Mouse (Mus musculus) olfactory bulb, adult 2 months (tissue): Measurements from ENCODE around the gene Caprin1. TPM values are rescaled to one million over a fixed set of nuclear protein-coding genes. Genes with fewer than 3 reads are reported as not detected.

ENCODE experiments used
- H3K27ac ChIP-seq: fragments of 200-500 bp; 2 replicates; pipeline ENCODE4 v1.5.1; 2012; ENCODE audit warnings: low read depth, low read length; ENCODE audit not compliant: insufficient read depth
- H3K4me1 ChIP-seq: fragments of 200-500 bp; 2 replicates; pipeline ENCODE4 v1.6.1; 2012; ENCODE audit warnings: low read length; ENCODE audit not compliant: control insufficient read depth, insufficient read depth
- H3K4me3 ChIP-seq: fragments of 200-500 bp; 2 replicates; pipeline ENCODE4 v1.5.1; 2012; ENCODE audit warnings: mild to moderate bottlenecking, low read depth, low read length, moderate library complexity; ENCODE audit not compliant: insufficient read depth
- CTCF ChIP-seq: fragments of 200-500 bp; IDR thresholded peaks from 2 replicates; pipeline ENCODE4 v1.5.1; 2012; ENCODE audit warnings: low read depth, mild to moderate bottlenecking, low read length, moderate library complexity; ENCODE audit not compliant: insufficient read depth
- POLR2A ChIP-seq: fragments of 200-500 bp; IDR thresholded peaks from 2 replicates; pipeline ENCODE4 v1.6.1; 2012; ENCODE audit warnings: mild to moderate bottlenecking, low read depth, low read length, moderate library complexity; ENCODE audit not compliant: insufficient read depth
- WGBS: fragments of 180-500 bp; shearing (Covaris S2); methylation state at CpG from one replicate; pipeline ENCODE4 v1.1.7; 2018; 5-methylcytosine and 5-hydroxymethylcytosine counted together
- polyA plus RNA-seq: library from polyadenylated mRNA; stranded (reverse); fragments of >200 nt; gene quantifications from 2 replicates; pipeline ENCODE4 v1.2.4, GENCODE M21; 2012; ENCODE audit warnings: low replicate concordance; ENCODE audit not compliant: missing spikeins, insufficient read depth, insufficient read length

Gene Caprin1
- polyA plus RNA-seq, 1 experiment, result 392 TPM

DNA sequence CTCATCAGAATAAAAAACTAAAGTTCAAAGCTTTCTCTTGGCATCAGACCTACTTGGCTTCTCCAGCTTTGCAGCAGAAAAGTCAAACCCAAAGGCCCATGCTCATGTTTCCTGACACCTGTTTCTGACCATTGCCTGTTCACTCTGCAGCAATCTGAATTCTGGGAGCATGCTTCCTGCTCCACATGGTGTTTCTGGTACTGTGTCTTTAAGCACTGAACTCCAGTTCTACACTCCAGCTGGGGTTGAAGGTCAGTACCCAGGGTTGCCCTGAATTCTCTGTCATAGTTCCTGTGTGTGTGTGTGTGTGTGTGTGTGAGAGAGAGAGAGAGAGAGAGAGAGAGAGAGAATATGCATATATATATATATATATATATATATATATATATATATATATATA lies 11.0 kb upstream of the Caprin1 start:
- TF ChIP-seq POLR2A, result no peak
- no peak overlapping the region for H3K27ac ChIP-seq
- H3K4me3 ChIP-seq, result no peak overlapping the region
- H3K4me1 ChIP-seq, result no peaks in the 10 kb centered on the region

GRCm38 (mm10) chr2:103803770-103804530 lies 6.5 kb upstream of the Caprin1 start:
- no peak overlapping the region for H3K4me3 ChIP-seq
- TF ChIP-seq POLR2A (no peak), CTCF (no peak)
- no peaks in the 10 kb centered on the region for H3K4me1 ChIP-seq
- 90% methylated on average over 5 of the region's 5 CpGs for WGBS
- no peak overlapping the region for H3K27ac ChIP-seq

GRCm38 (mm10) chr2:103802422-103802821 lies 5.0 kb upstream of the Caprin1 start:
- 87% methylated on average over 1 of the region's 1 CpGs for WGBS
- H3K4me3 ChIP-seq, result no peak overlapping the region
- TF ChIP-seq CTCF (no peak), POLR2A (no peak)
- H3K27ac ChIP-seq, result no peak overlapping the region
- no peaks in the 10 kb centered on the region for H3K4me1 ChIP-seq

DNA sequence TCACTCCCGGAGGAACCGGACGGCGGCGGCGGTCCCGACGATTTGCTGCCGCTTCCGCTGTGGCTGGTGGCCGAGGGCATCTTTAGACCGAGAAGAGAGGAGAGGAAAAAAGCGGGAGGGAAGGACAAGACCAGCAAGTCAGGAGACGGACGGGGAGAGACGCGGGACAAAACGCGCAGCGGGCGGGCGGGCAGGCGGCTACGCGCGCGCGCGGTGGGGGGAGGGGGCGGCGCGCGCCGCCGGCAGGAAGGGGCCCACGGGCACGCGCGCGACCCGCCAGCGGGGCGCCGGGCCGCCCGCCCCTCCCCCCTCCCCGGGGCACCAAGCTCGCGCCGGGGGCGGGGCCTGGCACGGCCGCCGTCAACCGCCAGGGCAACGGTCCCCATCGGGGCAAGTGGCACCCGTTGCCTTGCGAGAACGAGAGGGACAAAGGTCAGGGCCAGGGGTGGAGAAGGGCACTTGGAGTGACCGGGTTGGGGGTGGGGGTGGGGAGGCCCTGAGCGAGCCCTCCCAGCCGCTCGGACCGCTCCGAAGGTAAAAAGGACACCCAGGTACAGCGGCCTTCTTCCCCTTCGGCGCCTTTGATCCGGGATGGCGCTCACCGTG lies 485 bp downstream of the Caprin1 start:
- H3K4me3 ChIP-seq, result peak overlapping the region; percentile 87
- TF ChIP-seq POLR2A (no peak), CTCF (no peak)
- H3K27ac ChIP-seq, result peak overlapping the region; percentile 97
- H3K4me1 ChIP-seq, result peaks cover 2% of the 10 kb centered on the region; the same call in 1 of the 2 replicates
- 1% methylated on average over 70 of the region's 72 CpGs for WGBS

- Histone ChIP-seq H3K27ac (peak overlapping the region; percentile 82), H3K4me3 (peak overlapping the region; percentile 87), H3K4me1 (peaks cover 2% of the 10 kb centered on the region; the same call in 1 of the 2 replicates)
- TF ChIP-seq POLR2A (no peak), CTCF (no peak)
- WGBS, result under 1% methylated on average over 42 of the region's 42 CpGs
Measured at GRCm38 (mm10) chr2:103796211-103796860, 1.1 kb downstream of the Caprin1 start.

DNA sequence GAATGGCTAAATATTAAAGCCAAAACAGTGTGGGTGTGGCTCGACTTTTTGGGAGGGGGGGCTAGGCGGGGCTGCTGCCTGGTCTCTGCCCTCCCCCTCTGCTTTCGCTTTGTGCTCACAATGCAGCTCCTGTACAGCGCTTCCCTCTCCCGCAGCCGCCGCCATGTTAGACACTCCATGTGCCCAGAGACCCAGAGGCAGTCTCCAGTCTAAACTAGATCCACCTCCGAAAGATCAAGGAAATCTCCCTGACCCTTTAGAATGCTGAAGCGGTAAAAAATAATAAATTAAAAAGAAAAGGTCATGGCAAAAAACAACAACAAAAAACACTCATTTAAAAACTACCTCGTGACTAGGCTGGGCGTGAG lies 1.6 kb downstream of the Caprin1 start:
- TF ChIP-seq CTCF (no peak), POLR2A (no peak)
- Histone ChIP-seq H3K4me3 (peak overlapping the region; percentile 87), H3K4me1 (peaks cover 2% of the 10 kb centered on the region; the same call in 1 of the 2 replicates), H3K27ac (peak overlapping the region; percentile 82; the same call in 1 of the 2 replicates)
- under 1% methylated on average over 11 of the region's 11 CpGs for WGBS

DNA sequence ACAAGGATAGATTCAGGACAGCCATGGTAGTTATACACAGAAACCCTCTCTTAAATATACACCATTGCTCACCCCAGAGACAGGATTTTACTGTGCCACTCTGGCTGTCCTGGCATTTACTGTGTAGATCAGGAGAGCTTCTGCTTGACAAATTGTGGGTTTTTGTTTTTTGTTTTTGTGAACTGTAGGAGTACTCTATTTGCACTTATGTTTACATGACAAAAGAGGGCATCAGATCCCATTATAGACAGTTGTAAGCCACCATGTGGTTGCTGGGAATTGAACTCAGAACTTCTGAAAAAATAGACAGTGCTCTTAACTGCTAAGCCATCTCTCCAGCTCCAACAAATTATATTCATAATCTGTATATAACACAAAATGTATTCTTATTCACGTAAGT lies 5.4 kb downstream of the Caprin1 start:
- 81% methylated on average over 1 of the region's 1 CpGs for WGBS
- TF ChIP-seq POLR2A (no peak), CTCF (no peak)
- peaks cover 2% of the 10 kb centered on the region; the same call in 1 of the 2 replicates for H3K4me1 ChIP-seq
- H3K27ac ChIP-seq, result no peak overlapping the region
- no peak overlapping the region for H3K4me3 ChIP-seq

DNA sequence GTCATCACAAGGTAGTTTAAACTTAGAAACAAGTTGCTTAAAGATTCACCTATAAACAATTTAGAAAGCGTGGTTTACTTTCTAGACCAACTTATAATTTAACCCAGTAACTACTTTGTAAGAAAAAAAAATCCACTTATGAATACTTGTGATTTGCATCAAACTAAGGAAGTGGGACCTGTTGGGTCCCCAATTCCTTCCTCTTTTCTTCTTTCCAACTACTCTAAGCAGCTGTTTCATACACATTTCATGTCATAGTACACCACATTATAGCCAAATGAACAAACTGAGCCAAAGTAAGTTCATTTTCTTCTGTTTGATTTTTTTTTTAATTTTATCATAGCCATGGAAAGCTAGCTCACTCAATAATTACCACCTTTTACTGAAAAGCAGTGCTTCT lies 11.7 kb downstream of the Caprin1 start:
- Histone ChIP-seq H3K4me3 (no peak overlapping the region), H3K27ac (no peak overlapping the region), H3K4me1 (no peaks in the 10 kb centered on the region)
- TF ChIP-seq CTCF (no peak), POLR2A (no peak)
- 98% methylated on average over 1 of the region's 1 CpGs for WGBS

DNA sequence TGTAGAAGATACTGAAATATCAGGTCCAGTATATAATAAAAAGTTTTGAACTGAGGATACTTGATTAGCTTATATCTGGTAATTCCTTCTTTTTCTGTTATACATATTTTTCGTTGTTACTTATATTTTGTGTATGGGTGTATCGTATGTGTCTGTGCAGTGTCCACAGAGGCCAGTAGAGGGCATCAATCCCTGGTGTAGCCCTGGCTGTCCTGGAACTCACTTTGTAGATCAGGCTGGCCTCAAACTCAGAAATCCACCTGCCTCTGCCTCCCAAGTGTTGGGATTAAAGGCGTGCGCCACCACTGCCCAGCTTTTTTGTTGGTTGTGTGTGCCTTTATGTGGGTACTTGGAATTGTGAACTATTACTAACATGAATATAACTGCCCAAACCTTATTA lies 12.8 kb downstream of the Caprin1 start:
- no peak for TF ChIP-seq POLR2A

More for the DNA sequence above, 12.8 kb downstream of the Caprin1 start:
- Histone ChIP-seq H3K4me1 (no peaks in the 10 kb centered on the region), H3K4me3 (no peak overlapping the region), H3K27ac (no peak overlapping the region)
- WGBS, result 84% methylated on average over 4 of the region's 4 CpGs
